Mouse (Mus musculus): Measurements from ENCODE around the gene Ndufs3. TPM values are rescaled to one million over a fixed set of nuclear protein-coding genes. Genes with fewer than 3 reads are reported as not detected.

The Ndufs3 gene
- polyA plus RNA-seq, 1 experiment from 2014 or later, result 136 TPM

- Histone ChIP-seq H3K27ac (replicated peaks) (no peak overlapping the region), H3K27me3 (peaks cover 57% of the 10 kb centered on the region), H3K4me3 (replicated peaks) (no peak overlapping the region), H3K9ac (no peak overlapping the region), H3K4me1 (replicated peaks) (peaks cover 13% of the 10 kb centered on the region), H3K36me3 (replicated peaks) (no peaks in the 10 kb centered on the region), H3K9me3 (replicated peaks) (no peaks in the 10 kb centered on the region), H3K4me2 (no peak overlapping the region)
- ATAC-seq (ENCODE audit: insufficient read depth), result no peak
Observed at GRCm38 (mm10) chr2:90879419-90879818, 25.2 kb downstream of the Ndufs3 start.

DNA sequence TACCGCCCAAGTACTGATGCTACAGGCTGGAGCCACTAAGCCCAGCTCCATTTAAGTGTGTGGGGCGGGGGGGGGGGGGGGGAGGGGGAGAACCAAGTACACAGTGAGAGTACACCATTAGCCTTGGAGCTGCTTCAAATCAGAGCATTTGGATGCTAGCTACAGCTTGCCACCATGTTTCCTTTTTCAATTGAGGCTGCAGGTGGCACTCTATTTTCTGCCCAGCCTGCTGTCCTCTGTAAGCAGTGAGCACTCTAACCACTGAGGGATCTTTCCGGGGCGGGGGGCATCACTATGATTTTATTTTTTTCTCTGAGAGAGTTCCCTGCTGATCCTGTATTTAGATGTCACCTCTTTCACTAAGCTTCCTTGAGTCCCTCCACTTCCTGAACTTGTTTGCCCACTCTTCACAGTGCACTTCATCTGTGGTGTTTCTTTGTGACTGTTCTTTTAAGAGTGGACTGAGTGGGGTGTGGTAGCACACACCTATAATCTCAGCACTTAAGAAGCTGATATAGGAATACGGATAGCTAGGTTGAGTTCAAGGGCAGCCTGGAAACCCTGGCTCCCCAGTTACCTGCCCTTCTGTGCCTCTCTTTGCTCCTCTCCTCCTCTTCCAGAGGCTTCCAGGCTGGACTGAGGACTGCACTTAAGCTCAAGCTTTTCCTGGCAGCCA is 26.9 kb downstream of the Ndufs3 start:
- no peak overlapping the region for H3K27ac ChIP-seq (replicated peaks)
- H3K27me3 ChIP-seq, result peaks cover 40% of the 10 kb centered on the region
- 38% methylated on average over 5 of the region's 5 CpGs for WGBS (ENCODE audit: insufficient replicate concordance)
- peaks cover 13% of the 10 kb centered on the region for H3K4me1 ChIP-seq (replicated peaks)
- no peak for ATAC-seq (ENCODE audit: insufficient read depth)
- no peak overlapping the region for H3K9ac ChIP-seq
- no peaks in the 10 kb centered on the region for H3K9me3 ChIP-seq (replicated peaks)
- H3K4me3 ChIP-seq (replicated peaks), result no peak overlapping the region
- no peaks in the 10 kb centered on the region for H3K36me3 ChIP-seq (replicated peaks)
- H3K4me2 ChIP-seq, result no peak overlapping the region

- Histone ChIP-seq H3K27ac (replicated peaks) (no peak overlapping the region), H3K27me3 (peaks cover 23% of the 10 kb centered on the region), H3K4me1 (replicated peaks) (peaks cover 29% of the 10 kb centered on the region), H3K9ac (no peak overlapping the region), H3K9me3 (replicated peaks) (no peaks in the 10 kb centered on the region), H3K4me3 (replicated peaks) (no peak overlapping the region), H3K36me3 (replicated peaks) (no peaks in the 10 kb centered on the region), H3K4me2 (no peak overlapping the region)
- WGBS (ENCODE audit: insufficient replicate concordance), result 30% methylated on average over 2 of the region's 2 CpGs
- ATAC-seq (ENCODE audit: insufficient read depth), result no peak
Observed at GRCm38 (mm10) chr2:90875239-90875638, 29.4 kb downstream of the Ndufs3 start.

GRCm38 (mm10) chr2:90874025-90874424 is 30.6 kb downstream of the Ndufs3 start:
- no peak overlapping the region for H3K9ac ChIP-seq
- H3K27ac ChIP-seq (replicated peaks), result no peak overlapping the region
- no peak for ATAC-seq (ENCODE audit: insufficient read depth)
- no peak overlapping the region for H3K4me3 ChIP-seq (replicated peaks)
- no peaks in the 10 kb centered on the region for H3K9me3 ChIP-seq (replicated peaks)
- H3K4me1 ChIP-seq (replicated peaks), result peaks cover 32% of the 10 kb centered on the region
- no peaks in the 10 kb centered on the region for H3K36me3 ChIP-seq (replicated peaks)
- H3K4me2 ChIP-seq, result no peak overlapping the region
- peaks cover 11% of the 10 kb centered on the region for H3K27me3 ChIP-seq
- WGBS (ENCODE audit: insufficient replicate concordance), result 54% methylated on average over 1 of the region's 1 CpGs

- Histone ChIP-seq H3K4me1 (replicated peaks) (peaks cover 54% of the 10 kb centered on the region), H3K27ac (replicated peaks) (peak overlapping the region; percentile 88), H3K4me2 (peak overlapping the region; percentile 63), H3K9me3 (replicated peaks) (no peaks in the 10 kb centered on the region), H3K9ac (no peak overlapping the region), H3K36me3 (replicated peaks) (peaks cover 16% of the 10 kb centered on the region), H3K27me3 (no peaks in the 10 kb centered on the region), H3K4me3 (replicated peaks) (no peak overlapping the region)
- no peak for ATAC-seq (ENCODE audit: insufficient read depth)
- WGBS (ENCODE audit: insufficient replicate concordance), result 62% methylated on average over 8 of the region's 8 CpGs
Observed at GRCm38 (mm10) chr2:90871180-90871961, 33.3 kb downstream of the Ndufs3 start.

DNA sequence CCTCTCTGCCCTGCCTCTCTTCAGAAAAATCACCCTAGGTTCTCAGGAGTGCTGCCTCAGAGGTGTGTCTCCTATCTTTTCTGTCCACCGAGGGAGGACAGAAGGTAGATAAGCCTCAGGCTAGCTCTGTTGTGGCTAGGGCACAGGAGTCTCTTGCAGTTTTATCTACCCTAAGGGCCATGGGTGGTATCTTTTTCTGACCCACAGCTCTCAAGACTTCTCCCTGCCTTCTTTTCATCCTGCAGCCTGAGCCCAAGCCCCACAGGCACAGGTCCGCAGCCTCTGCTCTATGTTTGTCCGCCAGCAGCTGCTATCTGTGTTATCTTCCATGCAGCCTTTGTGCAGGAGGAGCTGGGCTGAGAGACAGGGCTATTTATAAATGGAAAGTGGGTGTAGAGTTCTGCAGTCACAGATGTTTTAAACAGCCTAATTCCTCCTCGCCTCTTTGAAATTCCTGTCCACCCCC is 34.5 kb downstream of the Ndufs3 start:
- H3K4me1 ChIP-seq (replicated peaks), result peaks cover 54% of the 10 kb centered on the region
- peak overlapping the region; percentile 63 for H3K4me2 ChIP-seq
- peak overlapping the region; percentile 9 for H3K4me3 ChIP-seq (replicated peaks)
- peak overlapping the region; percentile 88 for H3K27ac ChIP-seq (replicated peaks)
- no peaks in the 10 kb centered on the region for H3K27me3 ChIP-seq
- WGBS (ENCODE audit: insufficient replicate concordance), result 8% methylated on average over 4 of the region's 4 CpGs
- ATAC-seq (ENCODE audit: insufficient read depth), result peak; percentile 93
- peak overlapping the region; percentile 28 for H3K9ac ChIP-seq
- no peaks in the 10 kb centered on the region for H3K9me3 ChIP-seq (replicated peaks)
- peaks cover 27% of the 10 kb centered on the region for H3K36me3 ChIP-seq (replicated peaks)

GRCm38 (mm10) chr2:90866524-90866923 is 38.1 kb downstream of the Ndufs3 start:
- H3K9ac ChIP-seq, result no peak overlapping the region
- H3K36me3 ChIP-seq (replicated peaks), result peaks cover 59% of the 10 kb centered on the region
- 26% methylated on average over 3 of the region's 3 CpGs for WGBS (ENCODE audit: insufficient replicate concordance)
- no peak; the same call in 1 of the 2 replicates for ATAC-seq (ENCODE audit: insufficient read depth)
- no peak overlapping the region for H3K4me3 ChIP-seq (replicated peaks)
- H3K27ac ChIP-seq (replicated peaks), result peak overlapping the region; percentile 60; the same call in 1 of the 2 replicates
- H3K4me1 ChIP-seq (replicated peaks), result peaks cover 47% of the 10 kb centered on the region
- no peaks in the 10 kb centered on the region for H3K9me3 ChIP-seq (replicated peaks)
- no peaks in the 10 kb centered on the region for H3K27me3 ChIP-seq
- no peak overlapping the region for H3K4me2 ChIP-seq

DNA sequence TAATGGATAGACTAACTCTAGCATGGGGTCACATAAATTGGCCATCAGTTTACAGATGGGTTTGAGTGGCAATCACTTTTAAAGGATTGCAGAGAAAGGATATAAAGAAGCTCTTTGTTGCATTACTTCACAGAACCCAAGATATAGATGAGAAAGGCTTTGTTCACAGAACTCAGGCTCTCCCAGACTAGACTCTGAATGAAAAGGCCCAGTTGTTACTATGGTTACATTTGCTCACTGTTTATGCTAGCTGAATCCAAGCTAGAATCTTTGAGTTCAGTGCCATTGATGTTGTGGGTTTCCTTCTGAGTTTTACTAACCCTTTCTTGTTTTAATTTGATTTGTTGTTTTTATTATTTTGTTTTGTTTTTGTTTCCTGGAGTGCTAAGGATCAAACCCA is 40.4 kb downstream of the Ndufs3 start:
- peaks cover 79% of the 10 kb centered on the region for H3K36me3 ChIP-seq (replicated peaks)
- ATAC-seq (ENCODE audit: insufficient read depth), result no peak
- no peaks in the 10 kb centered on the region for H3K9me3 ChIP-seq (replicated peaks)
- H3K9ac ChIP-seq, result no peak overlapping the region
- peaks cover 23% of the 10 kb centered on the region for H3K4me1 ChIP-seq (replicated peaks)
- no peak overlapping the region for H3K27ac ChIP-seq (replicated peaks)
- H3K27me3 ChIP-seq, result no peaks in the 10 kb centered on the region
- H3K4me2 ChIP-seq, result no peak overlapping the region
- no peak overlapping the region for H3K4me3 ChIP-seq (replicated peaks)

GRCm38 (mm10) chr2:90861486-90861885 is 43.1 kb downstream of the Ndufs3 start:
- Histone ChIP-seq H3K9ac (no peak overlapping the region), H3K4me3 (replicated peaks) (no peak overlapping the region), H3K9me3 (replicated peaks) (no peaks in the 10 kb centered on the region), H3K36me3 (replicated peaks) (peaks cover 83% of the 10 kb centered on the region), H3K27ac (replicated peaks) (no peak overlapping the region), H3K4me1 (replicated peaks) (no peaks in the 10 kb centered on the region), H3K4me2 (no peak overlapping the region), H3K27me3 (no peaks in the 10 kb centered on the region)
- WGBS (ENCODE audit: insufficient replicate concordance), result 88% methylated on average over 2 of the region's 2 CpGs
- no peak for ATAC-seq (ENCODE audit: insufficient read depth)

DNA sequence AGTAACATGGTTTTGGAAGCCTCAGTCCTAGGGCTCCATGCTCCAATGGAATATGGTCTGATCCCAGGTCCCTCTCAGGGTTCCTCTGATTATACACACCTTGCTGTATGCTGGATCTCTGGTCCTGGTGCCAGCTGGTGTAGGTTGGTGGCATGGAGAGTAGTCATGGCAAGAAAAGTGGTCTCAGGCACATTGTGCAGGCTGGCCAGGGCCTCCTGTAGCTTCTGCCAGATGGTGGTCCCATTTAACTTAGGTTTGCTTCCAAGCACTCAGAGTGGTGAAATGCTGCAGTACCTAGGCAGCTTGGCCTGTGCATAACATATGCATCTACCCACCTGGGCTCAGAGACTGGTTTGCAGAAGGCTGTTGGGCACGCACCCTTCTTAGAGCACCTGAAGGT is 54.2 kb downstream of the Ndufs3 start:
- Histone ChIP-seq H3K36me3 (replicated peaks) (peaks cover 52% of the 10 kb centered on the region), H3K27ac (replicated peaks) (no peak overlapping the region), H3K27me3 (no peaks in the 10 kb centered on the region), H3K9me3 (replicated peaks) (no peaks in the 10 kb centered on the region), H3K9ac (no peak overlapping the region), H3K4me1 (replicated peaks) (peaks cover 26% of the 10 kb centered on the region), H3K4me2 (no peak overlapping the region), H3K4me3 (replicated peaks) (no peak overlapping the region)
- 90% methylated on average over 1 of the region's 1 CpGs for WGBS (ENCODE audit: insufficient replicate concordance)
- no peak for ATAC-seq (ENCODE audit: insufficient read depth)

- H3K9me3 ChIP-seq (replicated peaks), result no peaks in the 10 kb centered on the region
- H3K27ac ChIP-seq (replicated peaks), result no peak overlapping the region
- H3K4me1 ChIP-seq (replicated peaks), result peaks cover 30% of the 10 kb centered on the region
- peaks cover 37% of the 10 kb centered on the region for H3K36me3 ChIP-seq (replicated peaks)
- peak overlapping the region; percentile 86 for H3K4me3 ChIP-seq (replicated peaks)
- no peak for ATAC-seq (ENCODE audit: insufficient read depth)
- peak overlapping the region; percentile 89 for H3K4me2 ChIP-seq
- WGBS (ENCODE audit: insufficient replicate concordance), result 85% methylated on average over 5 of the region's 5 CpGs
- H3K9ac ChIP-seq, result no peak overlapping the region
- H3K27me3 ChIP-seq, result no peaks in the 10 kb centered on the region
Observed at GRCm38 (mm10) chr2:90848331-90848730, 56.3 kb downstream of the Ndufs3 start.

Measured in liver, embryonic 15.5 days (tissue).